Mouse (Mus musculus): Measurements from ENCODE around the gene Dnaaf1. TPM values are rescaled to one million over a fixed set of nuclear protein-coding genes. Genes with fewer than 3 reads are reported as not detected.

Dnaaf1 gene
- polyA plus RNA-seq, 1 experiment, result 5.3 TPM

GRCm38 (mm10) chr8:119616811-119617210 lies 41.8 kb downstream of the Dnaaf1 start:
- no peak overlapping the region for H3K4me3 ChIP-seq (replicated peaks; ENCODE audit: extremely low read depth, low read depth, low read length)
- WGBS, result 90% methylated on average over 4 of the region's 4 CpGs
- no peaks in the 10 kb centered on the region for H3K4me1 ChIP-seq (ENCODE audit: control insufficient read depth, insufficient read depth, low read length)
- TF ChIP-seq CTCF (IDR thresholded peaks at IDR 0.05; ENCODE audit: insufficient read depth, low read length) (no peak), POLR2A (IDR thresholded peaks at IDR 0.05; ENCODE audit: borderline replicate concordance, extremely low read depth, low read depth, low read length) (no peak)
- DNase-seq, result no peak

- H3K4me3 ChIP-seq (replicated peaks; ENCODE audit: extremely low read depth, low read depth, low read length), result no peak overlapping the region
- WGBS, result 72% methylated on average over 5 of the region's 5 CpGs
- no peak for DNase-seq
- H3K4me1 ChIP-seq (ENCODE audit: control insufficient read depth, insufficient read depth, low read length), result no peaks in the 10 kb centered on the region
- no peak for TF ChIP-seq CTCF (IDR thresholded peaks at IDR 0.05; ENCODE audit: insufficient read depth, low read length)
- no peak for TF ChIP-seq POLR2A (IDR thresholded peaks at IDR 0.05; ENCODE audit: borderline replicate concordance, extremely low read depth, low read depth, low read length)
Measured at GRCm38 (mm10) chr8:119617586-119617985, 42.6 kb downstream of the Dnaaf1 start.

- 34% methylated on average over 5 of the region's 5 CpGs for WGBS
- Histone ChIP-seq H3K4me1 (ENCODE audit: control insufficient read depth, insufficient read depth, low read length) (no peaks in the 10 kb centered on the region), H3K4me3 (replicated peaks; ENCODE audit: extremely low read depth, low read depth, low read length) (no peak overlapping the region)
- TF ChIP-seq CTCF (IDR thresholded peaks at IDR 0.05; ENCODE audit: insufficient read depth, low read length) (no peak), POLR2A (IDR thresholded peaks at IDR 0.05; ENCODE audit: borderline replicate concordance, extremely low read depth, low read depth, low read length) (no peak)
- no peak for DNase-seq
Measured at GRCm38 (mm10) chr8:119618887-119619286, 43.9 kb downstream of the Dnaaf1 start.

- Histone ChIP-seq H3K4me3 (replicated peaks; ENCODE audit: extremely low read depth, low read depth, low read length) (no peak overlapping the region), H3K4me1 (ENCODE audit: control insufficient read depth, insufficient read depth, low read length) (no peaks in the 10 kb centered on the region)
- 62% methylated on average over 6 of the region's 6 CpGs for WGBS
- TF ChIP-seq CTCF (IDR thresholded peaks at IDR 0.05; ENCODE audit: insufficient read depth, low read length), result no peak
- no peak for TF ChIP-seq POLR2A (IDR thresholded peaks at IDR 0.05; ENCODE audit: borderline replicate concordance, extremely low read depth, low read depth, low read length)
- DNase-seq, result no peak
Measured at GRCm38 (mm10) chr8:119620116-119620840, 45.2 kb downstream of the Dnaaf1 start.

GRCm38 (mm10) chr8:119620848-119621465 lies 45.9 kb downstream of the Dnaaf1 start:
- DNase-seq, result no peak
- WGBS, result 81% methylated on average over 14 of the region's 14 CpGs
- TF ChIP-seq POLR2A (IDR thresholded peaks at IDR 0.05; ENCODE audit: borderline replicate concordance, extremely low read depth, low read depth, low read length) (no peak), CTCF (IDR thresholded peaks at IDR 0.05; ENCODE audit: insufficient read depth, low read length) (no peak)
- Histone ChIP-seq H3K4me1 (ENCODE audit: control insufficient read depth, insufficient read depth, low read length) (no peaks in the 10 kb centered on the region), H3K4me3 (replicated peaks; ENCODE audit: extremely low read depth, low read depth, low read length) (no peak overlapping the region)

- WGBS, result 59% methylated on average over 4 of the region's 4 CpGs
- no peaks in the 10 kb centered on the region for H3K4me1 ChIP-seq (ENCODE audit: control insufficient read depth, insufficient read depth, low read length)
Measured at GRCm38 (mm10) chr8:119622555-119622954, 47.5 kb downstream of the Dnaaf1 start.

GRCm38 (mm10) chr8:119623061-119623460 lies 48.0 kb downstream of the Dnaaf1 start:
- 81% methylated on average over 8 of the region's 8 CpGs for WGBS
- TF ChIP-seq CTCF (IDR thresholded peaks at IDR 0.05; ENCODE audit: insufficient read depth, low read length), result no peak
- no peak for TF ChIP-seq POLR2A (IDR thresholded peaks at IDR 0.05; ENCODE audit: borderline replicate concordance, extremely low read depth, low read depth, low read length)
- DNase-seq, result no peak
- Histone ChIP-seq H3K4me3 (replicated peaks; ENCODE audit: extremely low read depth, low read depth, low read length) (no peak overlapping the region), H3K4me1 (ENCODE audit: control insufficient read depth, insufficient read depth, low read length) (no peaks in the 10 kb centered on the region)

More at GRCm38 (mm10) chr8:119622555-119622954, 47.5 kb downstream of the Dnaaf1 start:
- no peak for DNase-seq
- TF ChIP-seq CTCF (IDR thresholded peaks at IDR 0.05; ENCODE audit: insufficient read depth, low read length), result no peak
- no peak for TF ChIP-seq POLR2A (IDR thresholded peaks at IDR 0.05; ENCODE audit: borderline replicate concordance, extremely low read depth, low read depth, low read length)
- H3K4me3 ChIP-seq (replicated peaks; ENCODE audit: extremely low read depth, low read depth, low read length), result no peak overlapping the region

- no peak for DNase-seq
- no peaks in the 10 kb centered on the region for H3K4me1 ChIP-seq (ENCODE audit: control insufficient read depth, insufficient read depth, low read length)
- no peak overlapping the region for H3K4me3 ChIP-seq (replicated peaks; ENCODE audit: extremely low read depth, low read depth, low read length)
- TF ChIP-seq CTCF (IDR thresholded peaks at IDR 0.05; ENCODE audit: insufficient read depth, low read length) (no peak), POLR2A (IDR thresholded peaks at IDR 0.05; ENCODE audit: borderline replicate concordance, extremely low read depth, low read depth, low read length) (no peak)
- 70% methylated on average over 1 of the region's 1 CpGs for WGBS
Measured at GRCm38 (mm10) chr8:119623744-119624143, 48.7 kb downstream of the Dnaaf1 start.

- 84% methylated on average over 7 of the region's 7 CpGs for WGBS
- TF ChIP-seq CTCF (IDR thresholded peaks at IDR 0.05; ENCODE audit: insufficient read depth, low read length), result no peak
- no peak for TF ChIP-seq POLR2A (IDR thresholded peaks at IDR 0.05; ENCODE audit: borderline replicate concordance, extremely low read depth, low read depth, low read length)
- DNase-seq, result no peak
Measured at GRCm38 (mm10) chr8:119624916-119625315, 49.9 kb downstream of the Dnaaf1 start.

GRCm38 (mm10) chr8:119625788-119626187 lies 50.8 kb downstream of the Dnaaf1 start:
- 82% methylated on average over 22 of the region's 22 CpGs for WGBS

More at GRCm38 (mm10) chr8:119624916-119625315, 49.9 kb downstream of the Dnaaf1 start:
- no peaks in the 10 kb centered on the region for H3K4me1 ChIP-seq (ENCODE audit: control insufficient read depth, insufficient read depth, low read length)
- H3K4me3 ChIP-seq (replicated peaks; ENCODE audit: extremely low read depth, low read depth, low read length), result no peak overlapping the region

More at GRCm38 (mm10) chr8:119625788-119626187, 50.8 kb downstream of the Dnaaf1 start:
- Histone ChIP-seq H3K4me1 (ENCODE audit: control insufficient read depth, insufficient read depth, low read length) (no peaks in the 10 kb centered on the region), H3K4me3 (replicated peaks; ENCODE audit: extremely low read depth, low read depth, low read length) (no peak overlapping the region)
- TF ChIP-seq POLR2A (IDR thresholded peaks at IDR 0.05; ENCODE audit: borderline replicate concordance, extremely low read depth, low read depth, low read length) (no peak), CTCF (IDR thresholded peaks at IDR 0.05; ENCODE audit: insufficient read depth, low read length) (no peak)
- DNase-seq, result no peak

All from lung, adult 2 months (tissue).